Mouse (Mus musculus) kidney, postnatal 14 days (tissue): ENCODE data around the gene Aftph.

Source experiments
- DNase-seq: peaks from one replicate; pipeline ENCODE4 v3.0.0; 2022; ENCODE audit warnings: mixed read lengths

The Aftph gene

DNA sequence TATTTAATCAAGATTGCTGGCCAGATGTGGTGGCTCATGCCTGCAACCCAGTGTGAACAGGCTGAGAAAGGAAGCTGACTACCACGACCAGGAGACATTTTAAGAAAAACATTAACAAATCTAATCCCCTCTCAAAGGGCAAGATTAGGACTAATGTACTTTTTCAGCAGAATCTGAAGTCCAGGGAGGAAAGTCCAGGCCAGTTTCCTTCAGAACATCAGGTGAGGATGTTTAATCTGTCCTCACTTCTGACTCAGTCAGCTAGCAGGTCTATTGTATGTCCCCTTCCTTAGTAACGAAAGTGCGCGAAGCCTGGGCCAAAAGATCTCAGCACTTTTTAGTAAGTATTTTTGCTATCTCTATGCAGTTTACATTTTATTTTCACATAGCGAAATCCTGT lies 17.8 kb downstream of the Aftph start:
- peak; percentile 54 for DNase-seq

DNA sequence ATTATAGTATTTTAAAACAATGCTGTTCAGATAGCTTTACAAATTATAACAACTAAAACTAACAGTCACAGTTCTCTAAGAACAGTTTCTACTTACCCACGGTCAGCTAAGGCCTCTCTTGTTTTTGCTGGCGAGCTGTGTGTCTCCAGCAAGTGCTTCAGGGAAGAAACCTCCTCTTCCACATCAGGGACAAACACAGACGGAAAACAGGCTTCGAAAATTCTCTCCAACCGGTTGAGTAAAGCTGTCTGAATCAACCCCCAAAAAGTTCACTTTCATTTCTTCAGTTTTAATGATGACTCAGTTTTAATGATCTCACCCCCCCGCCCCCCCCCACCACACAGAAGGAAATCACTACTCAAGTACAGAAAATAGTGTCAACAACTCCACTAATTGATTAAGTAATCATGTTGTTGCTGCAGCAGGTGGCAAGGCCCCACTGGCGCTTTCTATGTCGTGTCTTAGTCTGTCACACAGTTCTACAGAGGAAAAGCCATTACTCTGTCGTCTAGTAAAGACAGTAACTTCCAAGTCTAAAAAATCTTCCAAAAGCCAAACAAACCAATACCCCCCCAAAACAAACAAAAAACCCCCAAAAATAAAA lies 29.2 kb downstream of the Aftph start:
- no peak for DNase-seq

DNA sequence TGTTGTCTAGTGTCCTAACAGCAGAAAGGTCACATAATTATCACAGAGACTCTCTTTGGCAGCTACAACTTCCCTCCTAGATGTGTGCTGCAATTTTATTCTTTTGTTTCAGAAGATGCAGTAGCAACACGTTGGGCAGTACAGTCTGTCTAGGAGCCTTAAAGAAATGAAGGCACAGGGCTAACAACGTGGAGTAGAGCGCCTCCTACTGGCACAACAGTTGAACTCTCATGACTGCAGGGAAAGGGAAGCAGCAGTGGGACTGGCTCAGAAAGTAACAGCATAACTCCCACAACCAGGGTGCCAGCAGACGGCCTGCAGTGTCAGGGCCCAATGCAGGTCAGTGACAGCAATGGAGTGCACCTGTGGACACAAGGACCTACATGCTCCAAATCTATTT lies 50.4 kb downstream of the Aftph start:
- peak; percentile 73 for DNase-seq

DNA sequence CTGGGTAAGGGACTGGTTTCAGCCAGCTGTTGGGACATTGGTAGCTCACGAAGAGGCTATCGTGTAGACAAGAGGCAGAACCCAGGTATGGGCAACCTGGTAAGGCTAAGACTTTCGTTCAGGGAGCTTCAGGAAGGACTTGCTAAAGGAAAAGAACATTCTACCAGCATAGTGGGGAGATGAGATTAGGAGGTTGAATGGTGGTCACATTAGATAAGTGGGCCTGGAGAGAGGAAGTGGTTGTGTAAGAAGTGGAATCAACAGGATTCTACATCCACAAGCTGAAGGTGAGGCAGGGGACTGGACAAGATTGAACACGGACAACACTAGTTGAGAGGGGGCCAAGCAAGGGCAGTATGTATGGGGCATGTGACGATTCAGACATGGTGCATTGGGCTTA lies 59.7 kb downstream of the Aftph start:
- no peak for DNase-seq

DNA sequence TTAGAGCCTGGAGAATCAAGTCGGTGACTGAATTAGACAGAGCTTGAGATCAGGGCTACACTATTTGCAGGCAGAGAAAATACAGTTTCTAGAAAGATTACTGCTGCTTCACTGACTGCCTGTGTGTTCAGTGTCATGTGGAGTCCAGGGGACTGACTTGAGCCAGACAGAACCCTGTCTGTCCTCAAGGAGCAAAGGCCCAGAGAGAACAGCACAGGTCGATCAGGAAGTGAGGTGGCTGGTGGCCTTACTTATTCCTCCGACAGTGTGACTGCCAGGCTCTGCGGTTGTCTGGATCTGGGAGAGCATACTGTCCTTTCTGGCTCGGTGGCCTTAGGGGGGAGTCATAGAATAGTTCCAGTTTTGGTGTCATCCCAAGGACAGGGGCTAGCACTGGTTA lies 60.6 kb downstream of the Aftph start:
- DNase-seq = no peak

DNA sequence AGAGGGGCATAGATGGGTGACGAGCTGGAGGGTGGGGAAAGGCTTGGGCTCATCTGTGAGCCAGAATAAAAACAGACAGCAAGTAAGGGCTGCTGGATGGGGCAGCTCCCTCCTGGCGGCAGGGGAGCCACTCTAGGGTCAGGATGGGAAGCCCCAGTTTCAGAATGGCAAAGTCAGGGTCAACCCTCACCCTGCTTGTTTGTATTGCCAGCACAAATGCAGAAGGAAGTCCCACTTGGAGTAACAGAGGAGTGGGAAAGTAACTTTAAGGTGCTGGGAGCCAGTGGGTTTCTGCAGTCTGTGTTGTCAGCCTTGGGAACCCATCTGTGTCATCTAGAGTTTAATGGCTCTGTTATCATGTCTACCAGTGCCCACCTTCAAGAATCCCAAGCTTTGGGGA lies 62.0 kb downstream of the Aftph start:
- no peak for DNase-seq

DNA sequence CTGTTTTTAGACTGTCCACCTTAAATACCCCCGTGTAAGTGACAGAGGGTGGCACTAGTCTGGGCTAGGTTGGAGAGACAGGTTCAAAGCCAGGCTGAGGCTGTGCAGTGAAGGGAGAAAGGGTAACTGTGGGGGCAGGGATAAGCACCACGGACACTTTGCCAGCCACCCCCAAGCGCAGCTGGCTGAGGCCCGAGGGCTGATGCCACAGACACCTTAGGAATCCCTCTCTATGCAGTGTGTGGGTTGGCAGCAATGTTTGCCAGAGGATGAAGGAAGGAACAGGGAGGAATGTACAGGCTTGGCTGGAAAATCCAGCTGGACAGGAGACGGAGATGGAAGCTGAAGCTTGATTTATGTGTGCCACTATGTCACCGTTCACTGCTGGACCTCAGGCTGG lies 68.9 kb downstream of the Aftph start:
- no peak for DNase-seq

DNA sequence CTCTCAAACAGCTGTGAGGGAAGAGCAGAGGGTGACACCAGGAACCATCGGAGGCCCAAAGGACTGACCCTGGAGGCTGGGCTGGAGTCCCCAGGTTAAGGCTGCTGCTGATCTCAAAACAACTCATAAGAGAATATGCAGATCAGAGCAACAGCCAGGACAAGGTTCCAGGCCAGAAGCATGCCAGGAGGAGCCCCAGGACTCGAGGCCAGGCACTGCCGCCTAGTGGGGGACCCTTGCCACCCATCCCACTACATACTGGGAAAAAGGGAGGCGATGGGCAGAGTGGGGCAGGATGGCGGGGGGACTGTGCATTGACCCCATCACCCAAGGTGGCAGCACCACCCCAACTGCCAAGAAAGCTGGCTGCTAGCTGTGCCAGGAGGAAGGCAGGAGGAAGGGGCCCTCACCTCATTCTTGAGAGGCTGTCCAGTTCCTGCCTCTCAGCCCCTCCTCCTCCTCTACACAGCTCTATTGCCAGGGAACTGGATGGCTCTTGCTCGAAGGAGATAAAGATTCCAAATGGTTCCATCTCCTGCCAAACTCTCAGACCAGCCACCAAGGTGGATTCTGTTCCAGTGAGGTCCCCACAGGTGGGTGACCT lies 69.5 kb downstream of the Aftph start:
- peak; percentile 18 for DNase-seq

DNA sequence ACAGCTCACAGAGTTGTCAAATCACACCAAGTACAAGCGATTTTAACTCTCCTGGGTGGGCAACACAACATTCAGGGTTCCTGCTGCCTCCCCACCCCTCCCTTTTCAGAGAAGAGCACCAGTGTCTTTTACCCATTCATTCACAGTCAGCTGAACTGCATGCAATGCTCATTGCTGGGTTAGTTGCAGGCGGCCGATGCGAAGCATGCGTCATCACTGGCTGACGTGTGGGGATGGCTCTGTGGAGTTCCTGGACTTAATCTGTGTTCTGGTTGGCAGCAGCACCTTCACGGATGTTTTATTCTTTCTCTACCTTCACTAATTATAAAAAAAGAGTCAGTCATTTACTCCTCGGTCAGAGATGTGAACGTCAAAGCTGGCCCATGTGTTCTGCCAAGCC lies 76.5 kb downstream of the Aftph start:
- no peak for DNase-seq

DNA sequence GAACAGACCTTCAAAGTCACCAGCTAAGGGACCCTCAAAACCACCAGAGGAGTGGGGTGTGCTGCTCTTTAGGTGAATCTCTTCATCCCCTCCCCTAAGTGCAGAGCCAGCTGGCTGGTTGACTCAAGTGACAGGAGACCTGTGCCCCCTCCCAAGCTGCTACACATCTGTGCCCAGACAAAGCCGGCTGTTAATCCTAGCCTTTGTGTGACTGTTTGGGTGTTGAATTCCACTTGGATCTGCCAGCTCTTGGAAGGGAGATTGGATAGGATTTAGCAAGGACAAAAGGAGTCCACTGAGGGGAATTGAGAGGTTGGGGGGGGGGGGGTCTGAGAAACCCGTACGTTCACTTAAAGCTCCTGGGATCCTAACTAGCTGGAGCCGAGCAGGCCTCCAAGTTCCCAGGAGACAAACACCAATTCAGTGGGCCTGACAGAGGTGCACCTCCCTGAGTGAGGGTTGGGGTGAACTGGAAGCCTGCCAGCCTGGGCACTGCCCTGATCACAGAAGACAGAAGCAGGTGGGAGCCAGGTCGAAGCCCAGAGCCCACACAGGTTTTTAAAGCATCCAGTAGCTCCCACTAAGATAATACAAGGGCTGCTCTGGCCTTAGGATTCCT lies 77.7 kb downstream of the Aftph start:
- DNase-seq = no peak

DNA sequence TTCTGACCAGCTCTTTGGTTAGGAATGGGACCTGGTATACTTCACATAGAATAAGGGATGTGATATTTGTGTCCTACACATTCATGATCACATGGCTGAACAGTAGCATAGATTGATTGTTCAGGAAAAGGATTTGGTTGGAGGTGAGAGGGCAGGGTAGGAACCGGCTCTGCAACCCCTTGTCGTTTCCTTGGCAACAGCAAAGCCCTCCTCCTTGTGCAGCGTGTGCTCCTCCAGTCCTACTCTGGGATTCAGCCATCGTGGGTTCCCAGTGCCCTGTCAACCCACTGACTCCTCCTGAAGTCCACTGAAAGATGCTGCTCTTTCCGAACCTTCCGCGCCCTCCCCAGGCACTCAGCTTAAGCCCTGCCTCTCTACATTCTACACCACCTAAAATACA lies 78.6 kb downstream of the Aftph start:
- no peak for DNase-seq

DNA sequence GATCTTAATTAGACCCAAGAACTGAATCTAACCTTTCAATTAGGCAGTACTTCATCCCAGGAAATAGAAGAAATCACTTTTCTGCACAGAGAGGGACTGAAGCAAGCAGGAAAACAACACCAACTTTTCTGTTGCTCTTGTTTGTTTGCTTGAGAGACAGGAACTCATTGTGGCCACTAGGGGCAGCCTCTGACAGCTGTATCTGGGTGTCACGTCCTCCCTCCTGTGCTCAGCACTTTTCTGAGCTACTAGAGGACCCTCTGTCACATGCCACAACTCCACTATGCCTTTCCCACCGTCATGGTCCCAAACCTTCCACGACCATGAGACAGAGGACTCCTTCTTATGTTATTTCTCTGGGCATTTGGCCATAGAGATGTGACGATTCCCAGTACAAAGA lies 79.7 kb downstream of the Aftph start:
- peak; percentile 54 for DNase-seq

DNA sequence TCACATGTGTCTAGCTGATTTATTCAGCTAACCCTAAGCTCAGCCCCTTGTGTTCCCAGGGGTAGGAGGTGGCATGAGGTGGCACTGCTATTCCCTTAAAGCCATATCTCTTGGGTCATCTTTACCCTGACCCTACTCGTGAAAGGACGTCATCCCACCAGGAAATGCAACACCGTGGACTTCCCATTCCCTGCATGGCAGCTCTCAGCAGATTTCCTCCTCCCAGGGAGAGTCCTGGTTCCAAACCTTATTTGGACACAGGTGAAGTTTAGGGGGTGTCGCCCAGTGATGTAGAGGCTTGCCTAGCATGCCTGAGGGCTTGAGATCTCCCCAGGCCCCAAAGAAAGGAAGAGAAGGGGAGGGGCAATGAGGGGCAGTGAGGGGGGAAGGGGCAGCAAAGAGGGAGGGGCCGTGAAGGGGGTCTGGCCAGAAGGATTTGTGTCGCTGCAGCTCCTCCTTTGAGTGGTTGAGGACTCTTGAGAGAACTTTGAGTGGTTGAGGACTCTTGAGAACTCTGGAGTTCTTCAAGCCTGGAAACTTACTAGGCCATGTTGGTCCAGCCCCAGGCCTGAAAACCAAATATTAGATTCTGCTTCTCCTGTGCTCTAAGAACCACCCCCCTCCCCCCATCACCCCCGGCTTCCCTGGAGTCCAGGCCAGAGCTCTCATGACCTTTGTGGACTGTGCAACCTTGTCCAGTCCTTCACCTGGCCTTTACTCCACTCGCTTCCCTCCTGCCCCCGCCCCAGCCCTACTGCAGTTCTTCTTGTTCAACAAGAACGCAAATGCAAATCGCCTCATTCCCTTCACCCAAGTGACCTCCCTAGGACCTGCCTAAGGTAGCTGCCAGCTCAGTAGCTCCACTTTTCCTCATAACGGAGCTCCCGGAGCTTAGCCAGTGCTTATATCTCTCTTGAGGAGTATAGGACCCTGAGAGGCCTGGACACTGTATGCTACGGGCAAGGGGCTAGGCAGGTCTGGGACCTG lies 81.0 kb downstream of the Aftph start:
- DNase-seq = peak; percentile 32

DNA sequence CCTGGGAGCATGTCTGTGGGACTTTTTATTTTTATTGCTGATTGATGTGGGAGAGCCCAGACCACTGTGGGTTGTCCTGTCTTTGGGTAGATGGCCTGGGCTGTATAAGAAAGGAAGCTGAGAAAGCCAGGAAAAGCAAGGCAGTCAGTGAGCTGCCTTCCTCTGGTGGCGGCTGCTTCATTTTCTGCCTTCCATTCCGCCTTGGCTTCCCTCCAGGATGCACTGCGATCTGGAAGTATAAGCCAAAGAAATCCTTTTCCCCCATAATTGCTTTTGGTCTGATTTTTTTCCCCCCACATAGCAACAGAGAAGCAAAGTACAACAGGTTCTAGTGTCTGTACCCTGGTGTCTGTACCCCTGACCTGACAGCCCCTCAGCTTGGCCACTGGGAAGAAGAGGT lies 82.3 kb downstream of the Aftph start:
- DNase-seq = no peak

DNA sequence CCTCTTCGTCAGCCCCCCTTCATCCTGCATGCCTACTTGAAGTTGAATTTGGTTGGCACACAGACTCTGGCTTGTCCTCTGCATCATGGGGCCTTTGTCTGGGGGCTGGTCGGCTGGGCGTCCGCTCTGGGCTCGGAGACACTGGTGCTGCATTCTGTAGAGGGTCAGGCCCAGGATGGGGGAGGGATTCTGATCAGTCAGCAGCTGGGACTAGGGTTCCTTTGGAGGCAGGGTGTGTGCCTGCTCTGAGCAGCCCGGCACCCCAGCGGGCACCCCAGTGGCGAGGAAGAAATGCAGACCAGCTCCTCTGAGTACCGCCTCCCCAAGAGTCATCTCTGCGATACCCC lies 84.7 kb downstream of the Aftph start:
- no peak for DNase-seq

DNA sequence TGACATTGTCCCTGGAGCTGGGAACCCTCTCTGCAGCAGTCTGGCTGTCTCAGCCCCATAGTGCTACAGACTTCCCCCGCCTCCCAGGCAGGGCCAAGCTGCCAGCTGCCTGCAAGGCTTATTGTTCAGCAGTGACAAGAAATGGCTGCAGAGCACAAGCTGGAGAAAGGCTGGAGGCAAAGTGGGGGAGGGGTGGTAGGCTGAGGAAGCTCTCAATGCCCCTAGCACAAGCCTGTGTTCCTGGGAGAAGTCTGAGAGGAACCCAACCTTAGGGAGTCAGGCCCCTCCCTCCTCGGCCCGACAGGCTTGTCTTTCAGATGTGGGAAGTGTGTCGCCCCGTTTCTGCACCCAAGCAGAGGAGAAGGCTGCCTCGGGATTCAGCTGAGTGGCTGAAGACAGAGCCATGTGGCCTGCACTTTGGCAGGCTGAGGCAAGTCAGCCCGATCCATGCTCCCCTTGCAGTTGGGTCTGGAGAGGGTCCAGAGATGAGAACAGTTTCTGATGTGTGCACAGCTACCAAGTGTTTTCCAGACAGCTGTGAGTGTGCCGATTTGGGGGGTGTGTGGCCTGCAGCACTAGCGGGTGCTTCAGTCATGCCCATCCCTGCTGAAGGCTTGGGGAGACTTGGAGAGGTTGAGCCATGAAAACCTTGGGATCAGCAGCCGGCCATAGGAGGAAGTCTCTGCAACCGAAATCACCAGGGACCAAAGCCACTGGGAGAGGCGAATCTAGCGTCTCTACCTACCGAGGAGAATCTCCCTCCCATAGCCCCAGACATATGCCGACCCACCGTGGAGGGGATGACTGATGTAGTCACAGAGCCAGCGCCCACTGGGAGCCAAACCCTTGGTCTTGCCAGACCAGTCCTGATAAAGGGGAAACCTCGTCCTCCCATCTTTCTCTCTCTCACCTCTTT lies 85.3 kb downstream of the Aftph start:
- DNase-seq = peak; percentile 54

DNA sequence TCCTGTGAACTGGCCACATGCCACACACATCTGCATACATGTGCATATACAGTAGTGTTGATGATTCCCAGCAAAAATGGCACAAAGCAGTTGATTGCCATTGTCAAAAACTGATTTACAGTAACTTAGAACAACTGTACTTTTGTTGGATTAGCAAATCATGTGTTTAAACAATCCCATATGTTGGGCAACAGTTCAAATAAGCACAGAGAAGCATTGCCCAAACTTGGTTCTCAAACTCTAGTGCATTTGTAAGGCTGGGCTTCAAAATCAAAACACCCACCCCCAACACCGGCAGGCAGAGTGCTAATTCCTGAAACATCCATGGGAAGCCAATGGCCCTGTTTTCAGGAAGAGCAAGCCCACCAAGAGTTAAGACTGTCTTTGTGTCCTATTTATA lies 90.2 kb downstream of the Aftph start:
- DNase-seq = no peak

DNA sequence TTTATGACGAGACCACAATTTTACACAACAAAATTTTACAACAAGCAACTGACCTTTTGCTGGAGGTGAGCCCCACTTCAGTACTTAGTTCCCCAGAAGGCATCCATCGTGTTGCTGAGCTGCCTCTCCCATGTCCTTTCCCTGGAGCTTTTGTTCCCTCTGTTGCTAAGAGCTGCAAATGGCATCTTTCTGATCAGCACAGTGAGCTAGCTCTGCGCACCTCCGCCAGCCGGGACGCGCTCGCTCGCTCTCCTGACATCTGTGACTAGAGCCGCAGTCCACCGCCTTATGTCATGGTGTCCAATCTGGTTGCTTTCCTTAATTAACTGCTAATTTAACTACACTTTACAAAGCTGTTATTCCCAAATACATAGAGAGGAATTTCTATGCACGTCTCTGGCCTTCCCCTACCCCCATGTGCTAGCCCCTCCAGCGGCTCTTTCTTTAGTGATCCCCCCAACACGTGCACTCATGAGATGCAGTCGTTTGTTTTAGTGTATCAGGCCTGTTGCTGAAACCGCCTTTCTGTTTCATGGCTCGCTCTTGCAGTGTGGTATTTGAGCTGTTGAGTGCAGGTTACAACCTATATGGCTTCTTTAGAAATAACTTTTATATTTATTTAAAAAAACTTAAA lies 91.3 kb downstream of the Aftph start:
- no peak for DNase-seq

DNA sequence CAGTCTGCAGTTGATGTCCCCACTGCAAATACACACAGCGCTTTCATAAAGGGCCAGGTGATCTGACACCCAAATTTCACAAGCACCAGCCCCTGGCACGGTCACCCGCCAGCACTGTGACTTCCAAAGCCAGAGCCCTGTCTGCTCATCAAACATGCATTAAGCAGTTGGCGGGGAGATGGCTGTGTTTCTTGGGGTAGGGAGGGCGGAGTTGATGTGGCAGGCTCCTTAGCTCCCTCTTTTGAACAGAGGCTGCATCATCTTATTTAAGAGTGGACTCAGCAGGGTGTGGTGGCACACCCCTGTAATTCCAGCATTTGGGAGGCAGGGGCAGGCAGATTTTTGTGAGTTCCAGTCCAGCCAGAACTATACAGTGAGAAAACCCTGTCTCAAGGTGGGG lies 91.9 kb downstream of the Aftph start:
- DNase-seq = no peak

DNA sequence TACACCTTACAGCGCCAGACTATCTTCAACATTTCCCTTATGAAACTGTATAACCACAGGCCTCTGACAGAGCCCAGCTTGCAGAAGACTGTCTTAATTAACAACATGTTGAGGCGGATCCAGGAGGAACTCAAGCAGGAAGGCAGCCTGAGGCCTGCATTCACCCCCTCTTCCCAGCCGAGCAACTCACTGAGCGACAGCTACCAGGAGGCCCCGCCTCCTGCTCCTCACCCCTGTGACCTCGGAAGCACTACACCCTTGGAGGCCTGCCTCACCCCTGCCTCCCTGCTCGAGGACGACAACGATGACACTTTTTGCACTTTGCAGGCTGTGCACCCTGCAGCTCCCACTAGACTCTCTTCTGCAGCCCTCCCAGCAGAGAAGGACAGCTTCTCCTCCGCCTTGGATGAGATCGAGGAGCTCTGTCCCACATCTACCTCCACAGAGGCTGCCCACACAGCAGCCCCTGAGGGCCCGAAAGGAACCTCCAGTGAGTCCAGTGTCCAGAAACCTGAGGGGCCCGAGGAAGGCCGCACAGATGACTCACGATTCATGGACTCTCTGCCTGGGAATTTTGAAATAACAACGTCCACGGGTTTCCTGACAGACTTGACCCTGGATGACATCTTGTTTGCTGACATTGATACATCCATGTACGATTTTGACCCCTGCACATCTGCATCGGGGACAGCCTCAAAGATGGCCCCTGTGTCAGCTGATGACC lies 93.3 kb downstream of the Aftph start:
- DNase-seq = peak; percentile 61

DNA sequence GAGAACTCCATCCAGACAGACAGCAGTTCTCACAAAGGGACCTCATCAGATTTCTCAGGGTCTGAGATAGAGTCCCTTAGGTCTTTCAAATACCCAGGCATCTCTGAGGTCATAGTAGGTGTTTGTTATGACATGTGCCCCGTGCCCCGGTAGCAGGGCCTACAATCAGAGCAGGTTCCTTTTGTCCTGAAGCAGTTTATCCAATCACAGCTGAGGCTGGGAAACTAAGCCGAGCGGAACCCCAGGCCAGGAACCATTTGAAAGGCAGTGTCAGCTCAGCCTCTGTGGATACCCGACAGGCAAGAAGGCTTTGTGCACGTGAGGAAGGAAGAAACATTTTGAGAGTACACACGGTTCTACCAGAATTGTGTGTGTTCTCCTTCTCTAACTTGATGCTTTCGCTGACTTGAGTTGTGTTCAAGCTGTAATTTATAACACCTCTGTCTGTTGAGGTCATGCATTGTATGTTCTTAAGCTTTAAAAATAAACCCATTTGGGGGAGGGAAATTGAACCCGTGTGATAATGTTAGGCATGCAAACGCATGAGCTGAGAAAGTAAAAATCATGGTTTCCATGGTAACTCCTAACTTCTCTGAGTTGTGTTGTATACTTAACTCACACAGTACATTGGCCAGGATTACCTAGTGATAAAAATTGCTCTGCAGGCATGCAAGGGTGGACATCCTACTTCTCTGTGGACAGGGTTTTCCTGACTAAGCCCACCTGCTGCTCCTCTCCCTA lies 94.2 kb downstream of the Aftph start:
- no peak for DNase-seq
